Mouse (Mus musculus): ENCODE results near the gene Atn1. TPM values are rescaled to one million over a fixed set of nuclear protein-coding genes. Genes with fewer than 3 reads are reported as not detected.

Gene Atn1
- polyA plus RNA-seq, 1 experiment from 2014 or later: 8.2 TPM

DNA sequence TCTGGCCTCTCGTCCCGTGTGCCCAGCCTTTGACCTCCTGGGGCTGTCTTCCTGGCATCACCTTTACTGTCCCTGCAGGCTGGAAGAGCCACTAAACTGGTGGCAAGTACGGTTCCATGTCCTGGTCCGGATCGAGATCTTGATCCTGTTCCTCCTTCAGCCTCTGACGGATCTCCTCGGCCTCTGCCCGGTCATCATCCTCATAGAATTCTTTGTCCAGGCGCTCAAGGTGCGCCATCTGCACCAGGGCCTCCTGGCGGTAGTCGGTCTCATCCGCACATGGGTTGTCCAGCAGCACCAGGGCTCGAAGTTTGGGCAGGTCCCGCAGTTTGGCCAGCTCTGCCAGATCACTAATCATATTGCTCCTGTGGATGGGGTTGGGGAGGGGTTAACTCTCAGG, 14.2 kb upstream of the Atn1 start:
- no peaks in the 10 kb centered on the region for H3K36me3 ChIP-seq (ENCODE audit: control insufficient read depth, insufficient read depth, low read length)
- no peak overlapping the region for H3K27ac ChIP-seq (ENCODE audit: low read depth, low read length)
- peaks cover 16% of the 10 kb centered on the region for H3K4me1 ChIP-seq (ENCODE audit: control insufficient read depth, insufficient read depth, low read length)
- H3K9me3 ChIP-seq (ENCODE audit: control insufficient read depth, low read length): no peaks in the 10 kb centered on the region
- H3K4me3 ChIP-seq (ENCODE audit: low read depth, low read length): no peak overlapping the region
- ATAC-seq (ENCODE audit: low FRiP score) (no peak), DNase-seq (ENCODE audit: low spot score, missing footprints) (no peak)
- no peak overlapping the region for H3K9ac ChIP-seq (ENCODE audit: low read length)
- 88% methylated on average over 15 of the region's 15 CpGs for WGBS
- H3K27me3 ChIP-seq (ENCODE audit: control insufficient read depth, insufficient read depth, low read length): peaks cover 10% of the 10 kb centered on the region; the same call in 1 of the 2 replicates
- H3K4me2 ChIP-seq: no peak overlapping the region

DNA sequence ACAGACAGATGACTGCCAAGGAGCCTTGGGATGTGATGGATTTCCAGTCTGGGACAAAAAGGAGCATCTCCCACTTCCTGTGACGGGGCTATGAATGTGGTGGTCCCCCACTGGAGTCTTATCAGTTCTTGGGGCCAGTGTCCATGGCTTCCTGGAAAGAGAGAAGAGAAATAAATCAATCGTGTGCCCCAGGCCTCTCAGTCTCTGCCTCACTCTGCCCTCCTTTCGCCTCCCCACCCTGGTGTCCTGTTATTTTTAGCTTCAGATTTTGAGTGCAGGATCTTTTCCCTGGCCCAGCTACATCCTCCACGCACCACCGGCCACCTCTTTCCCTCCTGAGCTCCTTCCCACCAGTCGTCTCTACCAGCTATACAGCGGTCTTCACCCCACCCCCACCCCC, 13.7 kb upstream of the Atn1 start:
- H3K4me1 ChIP-seq (ENCODE audit: control insufficient read depth, insufficient read depth, low read length): peaks cover 16% of the 10 kb centered on the region
- ATAC-seq (ENCODE audit: low FRiP score) (no peak), DNase-seq (ENCODE audit: low spot score, missing footprints) (no peak)
- peak overlapping the region; percentile 58 for H3K9ac ChIP-seq (ENCODE audit: low read length)
- H3K27ac ChIP-seq (ENCODE audit: low read depth, low read length): no peak overlapping the region
- WGBS: 57% methylated on average over 7 of the region's 7 CpGs
- peak overlapping the region; percentile 85 for H3K4me2 ChIP-seq
- H3K9me3 ChIP-seq (ENCODE audit: control insufficient read depth, low read length): no peaks in the 10 kb centered on the region
- peaks cover 10% of the 10 kb centered on the region; the same call in 1 of the 2 replicates for H3K27me3 ChIP-seq (ENCODE audit: control insufficient read depth, insufficient read depth, low read length)
- no peaks in the 10 kb centered on the region for H3K36me3 ChIP-seq (ENCODE audit: control insufficient read depth, insufficient read depth, low read length)
- peak overlapping the region; percentile 45; the same call in 1 of the 2 replicates for H3K4me3 ChIP-seq (ENCODE audit: low read depth, low read length)

DNA sequence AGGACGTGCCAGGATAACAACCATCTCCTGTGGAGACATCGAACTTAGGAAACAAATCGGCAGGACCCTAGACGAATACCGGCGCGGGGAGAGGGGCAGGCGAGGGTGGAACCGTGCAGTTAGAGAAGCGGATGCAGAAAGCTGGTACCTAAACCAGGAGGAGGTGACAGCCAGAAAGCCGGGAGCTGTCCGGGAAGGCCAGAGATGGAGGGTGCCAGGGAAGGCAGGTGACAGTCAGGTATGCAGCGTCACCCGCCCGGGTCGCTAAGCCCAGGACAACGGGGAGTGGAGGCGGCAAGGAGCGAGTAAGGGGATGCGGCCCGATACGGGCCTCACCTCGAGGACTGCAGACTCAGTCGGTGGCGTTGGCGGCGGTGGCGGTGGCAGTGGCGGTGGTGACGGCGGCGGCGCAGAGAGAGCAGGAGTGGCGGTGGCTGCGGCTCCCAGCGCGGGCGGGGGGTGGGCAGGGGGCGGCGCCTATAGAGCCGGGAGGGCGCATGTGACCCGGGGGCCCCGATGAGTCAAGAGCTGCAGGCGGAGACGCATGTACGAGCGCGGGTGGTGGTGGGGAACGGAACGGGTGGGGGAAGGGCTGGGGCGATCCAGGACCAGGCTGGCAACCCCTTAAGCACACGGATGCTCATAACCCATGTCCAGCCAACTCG, 12.9 kb upstream of the Atn1 start, which contains the start of gene Eno2:
Gene Eno2 (minus strand): TSS at position 573 of the 665 bp plus-strand sequence.
- under 1% methylated on average over 53 of the region's 54 CpGs for WGBS

DNA sequence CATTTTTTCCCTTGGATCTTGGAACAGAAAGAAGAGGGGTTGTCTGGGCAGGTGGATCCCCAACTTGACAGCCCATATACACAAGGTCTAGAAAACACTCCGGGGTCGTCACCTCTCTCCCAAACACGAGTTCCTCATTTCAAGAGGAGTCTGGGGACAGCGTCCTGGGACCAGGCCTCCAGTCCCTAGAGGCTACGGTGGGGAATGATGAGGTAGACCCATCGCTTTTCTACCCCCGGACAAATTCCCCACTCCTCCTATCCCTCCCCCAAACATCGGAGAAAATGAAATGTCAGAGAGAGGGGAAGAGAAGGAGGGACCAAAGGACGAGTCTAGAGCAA, 12.3 kb upstream of the Atn1 start:
- no peaks in the 10 kb centered on the region for H3K9me3 ChIP-seq (ENCODE audit: control insufficient read depth, low read length)
- H3K9ac ChIP-seq (ENCODE audit: low read length): peak overlapping the region; percentile 58
- peaks cover 16% of the 10 kb centered on the region for H3K4me1 ChIP-seq (ENCODE audit: control insufficient read depth, insufficient read depth, low read length)
- H3K4me2 ChIP-seq: peak overlapping the region; percentile 85
- ATAC-seq (ENCODE audit: low FRiP score): peak; percentile 1; the same call in 1 of the 2 replicates
- DNase-seq (ENCODE audit: low spot score, missing footprints): no peak
- no peaks in the 10 kb centered on the region for H3K36me3 ChIP-seq (ENCODE audit: control insufficient read depth, insufficient read depth, low read length)
- H3K27ac ChIP-seq (ENCODE audit: low read depth, low read length): no peak overlapping the region
- 2% methylated on average over 9 of the region's 9 CpGs for WGBS
- peak overlapping the region; percentile 45 for H3K4me3 ChIP-seq (ENCODE audit: low read depth, low read length)
- peaks cover 10% of the 10 kb centered on the region; the same call in 1 of the 2 replicates for H3K27me3 ChIP-seq (ENCODE audit: control insufficient read depth, insufficient read depth, low read length)

More for the DNA sequence above, 12.9 kb upstream of the Atn1 start, which contains the start of gene Eno2:
- Histone ChIP-seq H3K27ac (ENCODE audit: low read depth, low read length) (no peak within 1 kb of the TSS), H3K4me1 (ENCODE audit: control insufficient read depth, insufficient read depth, low read length) (peaks cover 16% of the 10 kb centered on the region), H3K9ac (ENCODE audit: low read length) (peak within 1 kb of the TSS; percentile 58), H3K4me3 (ENCODE audit: low read depth, low read length) (peak within 1 kb of the TSS; percentile 45), H3K36me3 (ENCODE audit: control insufficient read depth, insufficient read depth, low read length) (no peaks in the 10 kb centered on the region), H3K27me3 (ENCODE audit: control insufficient read depth, insufficient read depth, low read length) (peaks cover 10% of the 10 kb centered on the region; the same call in 1 of the 2 replicates), H3K4me2 (peak within 1 kb of the TSS; percentile 85), H3K9me3 (ENCODE audit: control insufficient read depth, low read length) (no peaks in the 10 kb centered on the region)
- peak; percentile 84 for ATAC-seq (ENCODE audit: low FRiP score)
- peak; percentile 92 for DNase-seq (ENCODE audit: low spot score, missing footprints)

GRCm38 (mm10) chr6:124767920-124768703, 11.8 kb upstream of the Atn1 start:
- H3K4me3 ChIP-seq (ENCODE audit: low read depth, low read length): no peak overlapping the region
- no peaks in the 10 kb centered on the region for H3K9me3 ChIP-seq (ENCODE audit: control insufficient read depth, low read length)
- no peaks in the 10 kb centered on the region for H3K36me3 ChIP-seq (ENCODE audit: control insufficient read depth, insufficient read depth, low read length)
- DNase-seq (ENCODE audit: low spot score, missing footprints) (peak; percentile 91), ATAC-seq (ENCODE audit: low FRiP score) (peak; percentile 50)
- H3K27me3 ChIP-seq (ENCODE audit: control insufficient read depth, insufficient read depth, low read length): peaks cover 10% of the 10 kb centered on the region; the same call in 1 of the 2 replicates
- H3K4me2 ChIP-seq: peak overlapping the region; percentile 85
- 17% methylated on average over 19 of the region's 19 CpGs for WGBS
- H3K4me1 ChIP-seq (ENCODE audit: control insufficient read depth, insufficient read depth, low read length): peaks cover 16% of the 10 kb centered on the region
- no peak overlapping the region for H3K9ac ChIP-seq (ENCODE audit: low read length)
- H3K27ac ChIP-seq (ENCODE audit: low read depth, low read length): no peak overlapping the region

DNA sequence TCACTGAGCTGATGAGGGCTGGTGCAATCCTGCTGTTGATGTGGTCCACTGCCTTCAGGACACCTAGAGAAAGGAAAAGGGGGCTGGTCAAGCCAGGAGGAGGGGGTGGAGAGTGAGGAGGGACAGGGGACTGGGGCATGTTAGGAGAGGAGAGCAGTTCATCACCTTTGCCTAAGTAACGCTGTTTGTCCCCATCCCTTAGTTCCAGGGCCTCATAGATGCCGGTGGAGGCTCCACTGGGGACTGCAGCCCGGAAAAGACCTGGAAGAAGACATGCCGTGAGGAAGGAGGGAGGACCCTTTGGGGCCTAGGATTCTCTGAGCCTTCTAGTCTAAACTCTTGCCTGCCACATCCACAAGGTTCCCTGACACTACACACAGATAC, 11.2 kb upstream of the Atn1 start:
- WGBS: 18% methylated on average over 4 of the region's 4 CpGs
- Histone ChIP-seq H3K4me2 (no peak overlapping the region), H3K27ac (ENCODE audit: low read depth, low read length) (no peak overlapping the region), H3K4me3 (ENCODE audit: low read depth, low read length) (no peak overlapping the region), H3K9ac (ENCODE audit: low read length) (peak overlapping the region; percentile 16; the same call in 1 of the 2 replicates), H3K4me1 (ENCODE audit: control insufficient read depth, insufficient read depth, low read length) (peaks cover 16% of the 10 kb centered on the region), H3K9me3 (ENCODE audit: control insufficient read depth, low read length) (no peaks in the 10 kb centered on the region), H3K36me3 (ENCODE audit: control insufficient read depth, insufficient read depth, low read length) (no peaks in the 10 kb centered on the region), H3K27me3 (ENCODE audit: control insufficient read depth, insufficient read depth, low read length) (peaks cover 10% of the 10 kb centered on the region; the same call in 1 of the 2 replicates)
- ATAC-seq (ENCODE audit: low FRiP score) (no peak), DNase-seq (ENCODE audit: low spot score, missing footprints) (no peak)

DNA sequence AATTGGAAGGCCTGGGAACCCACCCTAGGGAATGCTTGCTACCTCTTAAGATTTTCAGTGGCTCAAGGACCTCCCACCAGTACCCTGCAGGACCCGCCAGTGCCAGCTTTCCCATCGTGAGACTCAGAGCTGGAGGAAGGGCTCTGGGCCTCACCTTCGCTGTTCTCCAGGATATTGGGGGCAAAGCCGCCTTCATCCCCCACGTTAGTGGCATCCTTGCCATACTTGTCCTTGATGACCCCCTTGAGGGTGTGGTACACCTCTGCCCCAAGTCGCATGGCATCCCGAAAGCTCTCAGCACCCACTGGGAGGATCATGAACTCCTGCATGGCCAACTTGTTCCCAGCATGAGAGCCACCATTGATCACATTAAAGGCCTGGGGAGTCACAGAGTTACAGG, 9.6 kb upstream of the Atn1 start:
- DNase-seq (ENCODE audit: low spot score, missing footprints): no peak
- Histone ChIP-seq H3K4me2 (no peak overlapping the region), H3K9me3 (ENCODE audit: control insufficient read depth, low read length) (no peaks in the 10 kb centered on the region), H3K4me1 (ENCODE audit: control insufficient read depth, insufficient read depth, low read length) (peaks cover 16% of the 10 kb centered on the region), H3K9ac (ENCODE audit: low read length) (no peak overlapping the region), H3K27me3 (ENCODE audit: control insufficient read depth, insufficient read depth, low read length) (peaks cover 10% of the 10 kb centered on the region; the same call in 1 of the 2 replicates), H3K4me3 (ENCODE audit: low read depth, low read length) (no peak overlapping the region), H3K36me3 (ENCODE audit: control insufficient read depth, insufficient read depth, low read length) (no peaks in the 10 kb centered on the region), H3K27ac (ENCODE audit: low read depth, low read length) (no peak overlapping the region)
- no peak for ATAC-seq (ENCODE audit: low FRiP score)
- WGBS: 81% methylated on average over 7 of the region's 7 CpGs

GRCm38 (mm10) chr6:124759259-124759658, 2.9 kb upstream of the Atn1 start:
- Histone ChIP-seq H3K27ac (ENCODE audit: low read depth, low read length) (no peak overlapping the region; the same call in 1 of the 2 replicates), H3K36me3 (ENCODE audit: control insufficient read depth, insufficient read depth, low read length) (no peaks in the 10 kb centered on the region), H3K27me3 (ENCODE audit: control insufficient read depth, insufficient read depth, low read length) (no peaks in the 10 kb centered on the region), H3K9ac (ENCODE audit: low read length) (no peak overlapping the region), H3K9me3 (ENCODE audit: control insufficient read depth, low read length) (no peaks in the 10 kb centered on the region), H3K4me2 (no peak overlapping the region), H3K4me1 (ENCODE audit: control insufficient read depth, insufficient read depth, low read length) (peaks cover 32% of the 10 kb centered on the region), H3K4me3 (ENCODE audit: low read depth, low read length) (no peak overlapping the region)
- DNase-seq (ENCODE audit: low spot score, missing footprints) (peak; percentile 96), ATAC-seq (ENCODE audit: low FRiP score) (no peak)
- WGBS: 4% methylated on average over 5 of the region's 5 CpGs

DNA sequence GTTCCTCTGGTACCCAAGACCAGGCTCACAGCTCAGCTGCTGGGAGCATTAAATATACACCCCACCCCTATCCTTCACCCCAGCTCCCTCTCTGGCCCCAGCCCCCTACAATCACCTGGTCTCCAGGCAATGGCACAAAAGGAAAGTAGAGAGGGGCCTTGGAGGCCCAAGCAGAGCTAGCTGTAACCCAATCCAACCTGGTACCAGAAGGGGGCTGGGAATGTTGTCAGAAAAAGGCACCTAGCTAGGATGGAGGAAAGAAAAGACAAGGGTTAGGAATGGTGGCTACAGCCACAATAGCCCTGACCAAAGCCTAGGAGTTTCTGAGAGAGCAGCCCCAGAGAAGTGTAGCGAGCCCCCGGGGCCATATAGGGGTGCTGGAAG, 2.5 kb upstream of the Atn1 start:
- H3K9ac ChIP-seq (ENCODE audit: low read length): peak overlapping the region; percentile 85; the same call in 1 of the 2 replicates

More for the DNA sequence above, 2.5 kb upstream of the Atn1 start:
- DNase-seq (ENCODE audit: low spot score, missing footprints) (no peak), ATAC-seq (ENCODE audit: low FRiP score) (no peak)
- 40% methylated on average over 2 of the region's 2 CpGs for WGBS
- Histone ChIP-seq H3K36me3 (ENCODE audit: control insufficient read depth, insufficient read depth, low read length) (no peaks in the 10 kb centered on the region), H3K27ac (ENCODE audit: low read depth, low read length) (peak overlapping the region; percentile 7), H3K27me3 (ENCODE audit: control insufficient read depth, insufficient read depth, low read length) (no peaks in the 10 kb centered on the region), H3K4me2 (no peak overlapping the region), H3K4me3 (ENCODE audit: low read depth, low read length) (no peak overlapping the region; the same call in 1 of the 2 replicates), H3K9me3 (ENCODE audit: control insufficient read depth, low read length) (no peaks in the 10 kb centered on the region), H3K4me1 (ENCODE audit: control insufficient read depth, insufficient read depth, low read length) (peaks cover 34% of the 10 kb centered on the region)

Data from midbrain, embryonic 11.5 days (tissue).